Mouse (Mus musculus) gastrocnemius, postnatal 4 days (tissue): ENCODE data around the gene Wdfy3. TPM values are rescaled to one million over a fixed set of nuclear protein-coding genes. Genes with fewer than 3 reads are reported as not detected.
"Not testable (repeated sequence)": the region's sequence is repeated elsewhere in the genome, so short reads cannot be mapped to it uniquely, and the experiment has no call there.

ENCODE experiments used
- DNase-seq, 2 experiments: peaks; one replicate each; pipeline ENCODE4 v3.0.0; 2021 to 2022; ENCODE audit warnings: low spot score in 2 of 2, mixed read lengths in 2 of 2
- total RNA-seq, 2 experiments: library from RNA; stranded (reverse); gene quantifications; 2 replicates each; pipeline ENCODE4 v1.2.3; 2021

Gene Wdfy3
- total RNA-seq, 2 experiments from 2014 or later: 40.9 to 41.4 TPM

- no peak for DNase-seq
Measured at GRCm38 (mm10) chr5:101954393-101955340, 115.1 kb downstream of the Wdfy3 start.

- no peak for DNase-seq
Measured at GRCm38 (mm10) chr5:101951918-101952317, 117.8 kb downstream of the Wdfy3 start.

GRCm38 (mm10) chr5:101949323-101949722 lies 120.4 kb downstream of the Wdfy3 start:
- DNase-seq: no peak

- DNase-seq: no peak
Measured at GRCm38 (mm10) chr5:101948641-101949040, 121.1 kb downstream of the Wdfy3 start.

GRCm38 (mm10) chr5:101945731-101946130 lies 124.0 kb downstream of the Wdfy3 start:
- DNase-seq: no peak

GRCm38 (mm10) chr5:101937909-101938596 lies 131.7 kb downstream of the Wdfy3 start:
- no peak for DNase-seq

GRCm38 (mm10) chr5:101937362-101937761 lies 132.4 kb downstream of the Wdfy3 start:
- no peak for DNase-seq

- DNase-seq: peak in 1 of 2 experiments; percentile 20
Measured at GRCm38 (mm10) chr5:101935893-101936292, 133.8 kb downstream of the Wdfy3 start.

GRCm38 (mm10) chr5:101934629-101935028 lies 135.1 kb downstream of the Wdfy3 start:
- no peak for DNase-seq

- DNase-seq: no peak
Measured at GRCm38 (mm10) chr5:101932971-101933810, 136.5 kb downstream of the Wdfy3 start.

- no peak for DNase-seq
Measured at GRCm38 (mm10) chr5:101931997-101932396, 137.7 kb downstream of the Wdfy3 start.

- no peak for DNase-seq
Measured at GRCm38 (mm10) chr5:101926311-101926710, 143.4 kb downstream of the Wdfy3 start.

GRCm38 (mm10) chr5:101923710-101924109 lies 146.0 kb downstream of the Wdfy3 start:
- no peak for DNase-seq

- no peak for DNase-seq
Measured at GRCm38 (mm10) chr5:101919559-101919958, 150.2 kb downstream of the Wdfy3 start.

GRCm38 (mm10) chr5:101909468-101909867 lies 160.3 kb downstream of the Wdfy3 start:
- no peak for DNase-seq

GRCm38 (mm10) chr5:101905624-101906023 lies 164.1 kb downstream of the Wdfy3 start:
- no peak for DNase-seq

- DNase-seq: not testable (repeated sequence)
Measured at GRCm38 (mm10) chr5:101904841-101905240, 164.9 kb downstream of the Wdfy3 start.

- no peak for DNase-seq
Measured at GRCm38 (mm10) chr5:101902686-101903085, 167.0 kb downstream of the Wdfy3 start.

- DNase-seq: no peak
Measured at GRCm38 (mm10) chr5:101899981-101900380, 169.7 kb downstream of the Wdfy3 start.

GRCm38 (mm10) chr5:101896784-101897183 lies 172.9 kb downstream of the Wdfy3 start:
- DNase-seq: no peak
